Mouse (Mus musculus): ENCODE measurements around the gene Prss22. TPM values are rescaled to one million over a fixed set of nuclear protein-coding genes. Genes with fewer than 3 reads are reported as not detected.
A peak's percentile ranks its signal among the peaks of the same experiment; 100 is the strongest.

Gene Prss22
- polyA plus RNA-seq, 1 experiment from 2014 or later, result 0.09 TPM

GRCm38 (mm10) chr17:24005049-24005448, 7.1 kb upstream of the Prss22 start:
- no peak overlapping the region for H3K27ac ChIP-seq (ENCODE audit: low read depth, low read length)
- H3K4me3 ChIP-seq (ENCODE audit: low read depth, low read length), result no peak overlapping the region
- H3K4me1 ChIP-seq (replicated peaks; ENCODE audit: control insufficient read depth, insufficient read depth, low read length), result peaks cover 12% of the 10 kb centered on the region; the same call in 1 of the 2 replicates
- H3K9me3 ChIP-seq (ENCODE audit: control insufficient read depth), result no peaks in the 10 kb centered on the region
- no peaks in the 10 kb centered on the region for H3K36me3 ChIP-seq (ENCODE audit: control insufficient read depth, insufficient read depth)
- H3K9ac ChIP-seq (ENCODE audit: low read depth, low read length), result no peak overlapping the region
- 99% methylated on average over 3 of the region's 3 CpGs for WGBS
- no peak overlapping the region for H3K4me2 ChIP-seq (replicated peaks; ENCODE audit: low read depth)
- no peaks in the 10 kb centered on the region for H3K27me3 ChIP-seq (replicated peaks; ENCODE audit: control insufficient read depth, insufficient read depth, low read length)
- ATAC-seq, result no peak
- TF ChIP-seq CTCF (IDR thresholded peaks at IDR 0.05; ENCODE audit: low read depth), result no peak

GRCm38 (mm10) chr17:24004071-24004665, 6.3 kb upstream of the Prss22 start:
- Histone ChIP-seq H3K36me3 (ENCODE audit: control insufficient read depth, insufficient read depth) (no peaks in the 10 kb centered on the region), H3K9me3 (ENCODE audit: control insufficient read depth) (no peaks in the 10 kb centered on the region), H3K27me3 (replicated peaks; ENCODE audit: control insufficient read depth, insufficient read depth, low read length) (no peaks in the 10 kb centered on the region), H3K4me3 (ENCODE audit: low read depth, low read length) (no peak overlapping the region), H3K4me1 (replicated peaks; ENCODE audit: control insufficient read depth, insufficient read depth, low read length) (peaks cover 12% of the 10 kb centered on the region; the same call in 1 of the 2 replicates), H3K9ac (ENCODE audit: low read depth, low read length) (no peak overlapping the region), H3K27ac (ENCODE audit: low read depth, low read length) (no peak overlapping the region), H3K4me2 (replicated peaks; ENCODE audit: low read depth) (no peak overlapping the region)
- ATAC-seq, result no peak
- WGBS, result 92% methylated on average over 14 of the region's 14 CpGs
- no peak for TF ChIP-seq CTCF (IDR thresholded peaks at IDR 0.05; ENCODE audit: low read depth)

GRCm38 (mm10) chr17:24000404-24000803, 2.5 kb upstream of the Prss22 start:
- no peaks in the 10 kb centered on the region for H3K36me3 ChIP-seq (ENCODE audit: control insufficient read depth, insufficient read depth)
- ATAC-seq, result peak; percentile 42; the same call in 1 of the 2 replicates
- H3K27ac ChIP-seq (ENCODE audit: low read depth, low read length), result no peak overlapping the region
- H3K9ac ChIP-seq (ENCODE audit: low read depth, low read length), result no peak overlapping the region
- H3K4me1 ChIP-seq (replicated peaks; ENCODE audit: control insufficient read depth, insufficient read depth, low read length), result 0 out of 2 replicates have a peak, but pooled peaks cover 4% of the 10 kb centered on the region
- WGBS, result 19% methylated on average over 5 of the region's 5 CpGs
- H3K27me3 ChIP-seq (replicated peaks; ENCODE audit: control insufficient read depth, insufficient read depth, low read length), result no peaks in the 10 kb centered on the region
- H3K4me2 ChIP-seq (replicated peaks; ENCODE audit: low read depth), result no peak overlapping the region
- no peak for TF ChIP-seq CTCF (IDR thresholded peaks at IDR 0.05; ENCODE audit: low read depth)
- H3K4me3 ChIP-seq (ENCODE audit: low read depth, low read length), result no peak overlapping the region
- H3K9me3 ChIP-seq (ENCODE audit: control insufficient read depth), result no peaks in the 10 kb centered on the region

GRCm38 (mm10) chr17:23998383-23998782, 483 bp upstream of the Prss22 start:
- ATAC-seq, result no peak
- no peak overlapping the region for H3K9ac ChIP-seq (ENCODE audit: low read depth, low read length)
- 0 out of 2 replicates have a peak, but pooled peaks cover 4% of the 10 kb centered on the region for H3K4me1 ChIP-seq (replicated peaks; ENCODE audit: control insufficient read depth, insufficient read depth, low read length)
- H3K27me3 ChIP-seq (replicated peaks; ENCODE audit: control insufficient read depth, insufficient read depth, low read length), result no peaks in the 10 kb centered on the region
- no peak overlapping the region for H3K27ac ChIP-seq (ENCODE audit: low read depth, low read length)
- no peaks in the 10 kb centered on the region for H3K9me3 ChIP-seq (ENCODE audit: control insufficient read depth)
- no peak overlapping the region for H3K4me3 ChIP-seq (ENCODE audit: low read depth, low read length)
- no peak overlapping the region for H3K4me2 ChIP-seq (replicated peaks; ENCODE audit: low read depth)
- WGBS, result 55% methylated on average over 6 of the region's 6 CpGs
- no peak for TF ChIP-seq CTCF (IDR thresholded peaks at IDR 0.05; ENCODE audit: low read depth)
- no peaks in the 10 kb centered on the region for H3K36me3 ChIP-seq (ENCODE audit: control insufficient read depth, insufficient read depth)

GRCm38 (mm10) chr17:23995421-23995820, 2.5 kb downstream of the Prss22 start:
- H3K4me3 ChIP-seq (ENCODE audit: low read depth, low read length), result no peak overlapping the region
- ATAC-seq, result no peak
- H3K27ac ChIP-seq (ENCODE audit: low read depth, low read length), result no peak overlapping the region
- no peak overlapping the region for H3K4me2 ChIP-seq (replicated peaks; ENCODE audit: low read depth)
- H3K36me3 ChIP-seq (ENCODE audit: control insufficient read depth, insufficient read depth), result no peaks in the 10 kb centered on the region
- H3K9ac ChIP-seq (ENCODE audit: low read depth, low read length), result no peak overlapping the region
- no peaks in the 10 kb centered on the region for H3K9me3 ChIP-seq (ENCODE audit: control insufficient read depth)
- TF ChIP-seq CTCF (IDR thresholded peaks at IDR 0.05; ENCODE audit: low read depth), result peak; percentile 53
- H3K27me3 ChIP-seq (replicated peaks; ENCODE audit: control insufficient read depth, insufficient read depth, low read length), result no peaks in the 10 kb centered on the region
- H3K4me1 ChIP-seq (replicated peaks; ENCODE audit: control insufficient read depth, insufficient read depth, low read length), result 0 out of 2 replicates have a peak, but pooled peaks cover 12% of the 10 kb centered on the region
- 35% methylated on average over 1 of the region's 1 CpGs for WGBS

- H3K4me2 ChIP-seq (replicated peaks; ENCODE audit: low read depth), result no peak overlapping the region
- H3K36me3 ChIP-seq (ENCODE audit: control insufficient read depth, insufficient read depth), result no peaks in the 10 kb centered on the region
- H3K9ac ChIP-seq (ENCODE audit: low read depth, low read length), result no peak overlapping the region
- no peak for TF ChIP-seq CTCF (IDR thresholded peaks at IDR 0.05; ENCODE audit: low read depth)
- no peaks in the 10 kb centered on the region for H3K27me3 ChIP-seq (replicated peaks; ENCODE audit: control insufficient read depth, insufficient read depth, low read length)
- 81% methylated on average over 7 of the region's 7 CpGs for WGBS
- no peak for ATAC-seq
- H3K27ac ChIP-seq (ENCODE audit: low read depth, low read length), result no peak overlapping the region
- 0 out of 2 replicates have a peak, but pooled peaks cover 12% of the 10 kb centered on the region for H3K4me1 ChIP-seq (replicated peaks; ENCODE audit: control insufficient read depth, insufficient read depth, low read length)
- H3K4me3 ChIP-seq (ENCODE audit: low read depth, low read length), result no peak overlapping the region
- H3K9me3 ChIP-seq (ENCODE audit: control insufficient read depth), result no peaks in the 10 kb centered on the region
Measured at GRCm38 (mm10) chr17:23994667-23995066, 3.2 kb downstream of the Prss22 start.

All from intestine, postnatal 0 days (tissue).